Mouse (Mus musculus) midbrain, embryonic 16.5 days (tissue): ENCODE results near the gene Bzw1. TPM values are rescaled to one million over a fixed set of nuclear protein-coding genes. Genes with fewer than 3 reads are reported as not detected.
A peak's percentile ranks its signal among the peaks of the same experiment; 100 is the strongest.

Experiments used
- ATAC-seq: fragments of 200-750 bp; cut with Nextera tagmentation; 2 replicates; pipeline ENCODE4 v1.8.0; 2017; ENCODE audit warnings: moderate TSS enrichment
- H3K27ac ChIP-seq: fragments of 300-500 bp; sonication (generic); 2 replicates; pipeline ENCODE4 v1.5.1; 2014; ENCODE audit warnings: mild to moderate bottlenecking, low read length, mixed read lengths
- H3K27me3 ChIP-seq: fragments of 300-500 bp; sonication (generic); 2 replicates; pipeline ENCODE4 v1.6.1; 2014; ENCODE audit warnings: low read depth, low read length, mixed read lengths; ENCODE audit not compliant: control insufficient read depth, insufficient read depth
- H3K36me3 ChIP-seq: fragments of 300-500 bp; sonication (generic); 2 replicates; pipeline ENCODE4 v1.6.1; 2014; ENCODE audit warnings: mild to moderate bottlenecking, low read length, moderate library complexity, mixed read lengths; ENCODE audit not compliant: control insufficient read depth, insufficient read depth
- H3K4me1 ChIP-seq: fragments of 300-500 bp; sonication (generic); 2 replicates; pipeline ENCODE4 v1.6.1; 2014; ENCODE audit warnings: mild to moderate bottlenecking, low read length, mixed read lengths; ENCODE audit not compliant: control insufficient read depth, insufficient read depth
- H3K4me2 ChIP-seq: fragments of 300-500 bp; sonication (generic); 2 replicates; pipeline ENCODE4 v1.6.1; 2014; ENCODE audit warnings: mild to moderate bottlenecking, low read length, mixed read lengths
- H3K4me3 ChIP-seq: fragments of 300-500 bp; sonication (generic); 2 replicates; pipeline ENCODE4 v1.5.1; 2014; ENCODE audit warnings: low read depth, mild to moderate bottlenecking, low read length, moderate library complexity, mixed read lengths
- H3K9ac ChIP-seq: fragments of 300-500 bp; sonication (generic); 2 replicates; pipeline ENCODE4 v1.6.1; 2014; ENCODE audit warnings: low read depth, low read length, mixed read lengths
- H3K9me3 ChIP-seq: fragments of 300-500 bp; sonication (generic); replicated peaks from 2 replicates; pipeline ENCODE4 v1.6.1; 2014; ENCODE audit warnings: mild to moderate bottlenecking, low read length, mixed read lengths; ENCODE audit not compliant: control insufficient read depth, poor library complexity, severe bottlenecking
- WGBS: fragments of 180-500 bp; shearing (Covaris S2); extraction: QIAGEN DNeasy Blood & Tissue Kit; methylation state at CpG from one replicate; pipeline ENCODE4 v1.1.7; 2014; 5-methylcytosine and 5-hydroxymethylcytosine counted together
- polyA plus RNA-seq: library from polyadenylated mRNA; unstranded; fragments of >200 nt; fragmentation: Nextera tagmentation; extraction: Ambion mirVana; gene quantifications from 2 replicates; pipeline ENCODE4 v1.2.1, GENCODE M21; 2015

The Bzw1 gene
- polyA plus RNA-seq, 1 experiment from 2014 or later, result 346 TPM

DNA sequence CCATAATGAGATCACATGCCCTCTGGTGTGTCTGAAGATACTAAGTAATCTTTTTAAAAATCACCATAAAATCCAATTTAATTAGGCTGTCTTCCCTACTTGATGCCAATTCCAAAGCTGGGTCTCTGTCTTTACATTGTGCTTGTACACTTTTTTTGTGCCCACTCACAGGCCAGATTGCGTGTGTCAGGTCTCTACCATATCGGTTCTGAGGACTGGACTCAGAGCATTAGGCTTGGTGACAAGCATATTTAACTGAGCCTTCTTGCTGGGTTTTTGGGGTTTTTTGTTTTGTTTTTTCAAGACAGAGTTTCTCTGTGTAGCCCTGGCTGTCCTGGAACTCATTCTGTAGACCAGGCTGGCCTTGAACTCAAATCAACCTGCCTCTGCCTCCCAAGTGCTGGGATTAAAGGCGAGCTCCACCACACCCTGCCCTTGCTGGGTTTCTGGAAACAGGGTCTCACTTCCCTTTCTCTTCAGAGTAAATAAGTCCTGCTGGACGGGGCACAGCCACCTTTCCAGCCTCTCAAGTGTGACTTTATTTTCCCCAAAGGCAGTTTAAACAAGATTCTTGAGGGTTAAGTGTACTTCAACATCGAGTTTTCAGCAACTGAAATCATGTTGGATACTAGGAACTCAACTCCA is 17.0 kb downstream of the Bzw1 start:
- H3K9ac ChIP-seq, result no peak overlapping the region
- ATAC-seq, result no peak
- no peaks in the 10 kb centered on the region for H3K27me3 ChIP-seq
- no peaks in the 10 kb centered on the region for H3K9me3 ChIP-seq
- 87% methylated on average over 5 of the region's 5 CpGs for WGBS
- H3K4me1 ChIP-seq, result no peaks in the 10 kb centered on the region
- no peak overlapping the region for H3K27ac ChIP-seq
- no peak overlapping the region for H3K4me3 ChIP-seq
- peaks cover 37% of the 10 kb centered on the region for H3K36me3 ChIP-seq
- H3K4me2 ChIP-seq, result no peak overlapping the region

DNA sequence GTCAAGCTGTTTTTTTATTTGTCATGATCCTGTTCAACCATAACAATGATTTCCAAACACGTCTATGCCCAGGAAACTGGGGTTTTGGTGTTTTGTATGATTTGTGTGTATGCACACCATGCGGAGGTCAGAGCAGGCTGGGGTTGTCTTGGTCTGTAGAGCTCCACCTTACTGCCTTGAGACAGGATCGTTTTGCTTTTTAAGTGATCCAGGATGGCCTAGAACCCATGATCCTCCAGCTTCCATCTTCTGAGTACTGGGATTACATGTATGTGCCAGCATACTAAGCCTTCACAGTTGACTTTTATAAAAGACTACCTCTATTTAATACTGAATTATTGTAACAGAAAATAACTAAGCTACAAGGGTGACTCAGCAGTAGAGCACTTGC is 17.5 kb downstream of the Bzw1 start:
- Histone ChIP-seq H3K9ac (no peak overlapping the region), H3K9me3 (no peaks in the 10 kb centered on the region), H3K36me3 (peaks cover 41% of the 10 kb centered on the region), H3K27ac (no peak overlapping the region), H3K4me1 (no peaks in the 10 kb centered on the region), H3K27me3 (no peaks in the 10 kb centered on the region), H3K4me2 (no peak overlapping the region), H3K4me3 (no peak overlapping the region)
- WGBS, result 81% methylated on average over 3 of the region's 3 CpGs
- no peak for ATAC-seq

DNA sequence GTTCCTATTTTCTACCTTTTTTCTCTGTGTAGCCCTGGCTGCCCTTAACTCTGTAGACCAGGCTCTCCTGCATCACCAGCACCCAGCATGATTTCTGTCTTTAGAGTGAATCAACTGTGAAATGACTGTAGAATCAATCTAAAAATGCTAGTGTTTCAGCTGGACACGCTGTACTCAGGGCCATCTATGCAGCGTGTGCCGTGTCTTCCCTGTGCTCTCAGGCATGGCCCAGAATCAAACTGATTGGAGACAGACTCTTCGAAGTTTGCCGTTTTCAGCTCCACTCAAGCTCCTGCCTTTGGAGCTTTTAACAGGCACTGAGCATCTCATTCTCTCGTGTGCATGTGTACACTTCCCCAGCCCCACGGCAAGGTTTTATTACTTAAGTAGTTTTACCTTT is 18.1 kb downstream of the Bzw1 start:
- no peak overlapping the region for H3K4me2 ChIP-seq
- no peak overlapping the region for H3K27ac ChIP-seq
- H3K9ac ChIP-seq, result no peak overlapping the region
- no peaks in the 10 kb centered on the region for H3K9me3 ChIP-seq
- no peaks in the 10 kb centered on the region for H3K4me1 ChIP-seq
- WGBS, result 94% methylated on average over 7 of the region's 7 CpGs
- peaks cover 45% of the 10 kb centered on the region for H3K36me3 ChIP-seq
- H3K4me3 ChIP-seq, result no peak overlapping the region
- H3K27me3 ChIP-seq, result no peaks in the 10 kb centered on the region
- no peak for ATAC-seq

DNA sequence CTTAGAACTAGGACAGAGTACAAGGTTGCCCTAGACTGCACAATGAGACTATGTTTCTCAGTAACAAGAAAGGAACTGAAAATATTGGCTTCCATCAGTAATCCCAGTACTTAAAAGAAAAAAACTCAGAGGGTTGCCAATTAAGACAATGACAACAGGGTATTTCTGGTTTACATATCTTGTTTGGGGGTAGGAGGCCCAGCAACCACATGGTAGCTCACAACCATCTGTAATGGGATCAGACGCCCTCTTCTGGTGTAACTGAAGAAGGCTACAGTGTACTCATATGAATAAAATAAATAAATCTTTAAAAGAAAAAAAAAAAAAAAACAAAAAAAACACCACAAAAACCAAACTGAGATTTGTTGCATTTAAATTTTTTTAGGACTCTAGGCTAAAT is 22.7 kb downstream of the Bzw1 start:
- Histone ChIP-seq H3K27ac (no peak overlapping the region), H3K4me3 (no peak overlapping the region), H3K9me3 (no peaks in the 10 kb centered on the region), H3K4me1 (0 out of 2 replicates have a peak, but pooled peaks cover 3% of the 10 kb centered on the region), H3K27me3 (no peaks in the 10 kb centered on the region), H3K4me2 (no peak overlapping the region), H3K36me3 (peaks cover 66% of the 10 kb centered on the region), H3K9ac (no peak overlapping the region)
- WGBS, result 22% methylated on average over 1 of the region's 1 CpGs
- ATAC-seq, result no peak

DNA sequence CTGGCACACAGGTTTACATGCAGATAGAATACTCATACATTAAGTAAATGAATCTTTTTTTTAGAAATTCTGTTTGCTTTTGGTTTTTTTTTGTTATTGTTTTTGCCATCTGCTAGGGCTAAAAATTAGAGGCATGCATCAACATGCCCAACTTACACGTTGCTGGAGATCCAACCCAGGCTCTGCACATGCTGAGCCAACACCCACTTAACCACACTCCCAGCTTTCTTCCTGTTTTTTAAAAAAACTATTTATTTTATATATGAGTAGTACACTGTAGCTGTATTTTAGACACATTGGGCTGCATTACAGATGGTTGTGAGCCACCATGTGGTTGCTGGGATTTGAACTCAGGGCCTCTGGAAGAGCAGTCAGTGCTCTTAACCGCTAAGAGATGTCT is 23.4 kb downstream of the Bzw1 start:
- peaks cover 5% of the 10 kb centered on the region for H3K4me1 ChIP-seq
- ATAC-seq, result no peak
- no peak overlapping the region for H3K27ac ChIP-seq
- no peaks in the 10 kb centered on the region for H3K9me3 ChIP-seq
- no peak overlapping the region for H3K4me2 ChIP-seq
- no peak overlapping the region for H3K4me3 ChIP-seq
- H3K36me3 ChIP-seq, result peaks cover 62% of the 10 kb centered on the region
- no peak overlapping the region for H3K9ac ChIP-seq
- H3K27me3 ChIP-seq, result no peaks in the 10 kb centered on the region
- WGBS, result 97% methylated on average over 2 of the region's 2 CpGs

DNA sequence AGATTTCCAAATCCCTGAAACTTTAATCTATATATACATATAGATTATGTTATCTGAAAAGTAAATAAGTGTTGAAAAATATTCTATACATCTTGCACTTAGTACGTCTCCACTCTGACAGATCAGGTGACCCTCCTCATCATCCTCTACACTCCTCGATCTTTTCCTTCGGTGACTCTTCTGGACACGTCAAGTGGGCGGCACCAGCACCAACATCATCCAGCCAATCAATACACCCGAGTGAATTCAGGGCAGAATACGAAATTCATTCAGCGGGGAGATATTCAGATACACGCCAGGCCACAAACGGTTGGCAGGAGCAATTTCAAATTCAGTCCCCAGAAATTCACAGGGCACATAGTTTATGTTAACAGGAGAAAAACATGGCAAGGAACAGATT is 27.3 kb downstream of the Bzw1 start:
- no peak for ATAC-seq
- Histone ChIP-seq H3K27me3 (no peaks in the 10 kb centered on the region), H3K9me3 (no peaks in the 10 kb centered on the region), H3K4me1 (peaks cover 20% of the 10 kb centered on the region), H3K9ac (no peak overlapping the region), H3K4me3 (no peak overlapping the region), H3K4me2 (no peak overlapping the region), H3K27ac (no peak overlapping the region), H3K36me3 (peaks cover 42% of the 10 kb centered on the region)
- 88% methylated on average over 10 of the region's 10 CpGs for WGBS

DNA sequence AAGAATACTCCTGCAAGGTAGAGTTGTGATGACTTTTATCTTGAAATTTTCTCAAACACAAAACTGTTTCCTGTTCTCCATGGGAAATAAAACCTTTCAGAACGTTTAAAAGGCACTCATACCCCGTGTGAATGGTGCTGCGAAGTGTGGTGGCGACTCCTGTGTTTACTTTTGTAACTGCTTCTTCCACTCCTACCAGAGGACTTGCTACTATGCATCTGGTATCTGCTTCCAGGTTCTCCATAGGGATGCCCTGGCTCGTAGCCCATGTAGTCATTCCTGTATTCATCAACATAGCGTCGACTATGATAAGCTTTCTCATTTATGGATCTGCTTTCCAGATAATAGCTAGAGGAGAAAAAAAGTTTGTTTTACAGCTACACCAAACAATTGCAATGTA is 28.3 kb downstream of the Bzw1 start:
- no peaks in the 10 kb centered on the region for H3K27me3 ChIP-seq
- no peaks in the 10 kb centered on the region for H3K9me3 ChIP-seq
- no peak overlapping the region for H3K27ac ChIP-seq
- H3K4me2 ChIP-seq, result peak overlapping the region; percentile 17; the same call in 1 of the 2 replicates
- ATAC-seq, result no peak
- 71% methylated on average over 7 of the region's 7 CpGs for WGBS
- H3K4me1 ChIP-seq, result peaks cover 20% of the 10 kb centered on the region
- no peak overlapping the region for H3K9ac ChIP-seq
- no peak overlapping the region for H3K4me3 ChIP-seq
- peaks cover 34% of the 10 kb centered on the region for H3K36me3 ChIP-seq

DNA sequence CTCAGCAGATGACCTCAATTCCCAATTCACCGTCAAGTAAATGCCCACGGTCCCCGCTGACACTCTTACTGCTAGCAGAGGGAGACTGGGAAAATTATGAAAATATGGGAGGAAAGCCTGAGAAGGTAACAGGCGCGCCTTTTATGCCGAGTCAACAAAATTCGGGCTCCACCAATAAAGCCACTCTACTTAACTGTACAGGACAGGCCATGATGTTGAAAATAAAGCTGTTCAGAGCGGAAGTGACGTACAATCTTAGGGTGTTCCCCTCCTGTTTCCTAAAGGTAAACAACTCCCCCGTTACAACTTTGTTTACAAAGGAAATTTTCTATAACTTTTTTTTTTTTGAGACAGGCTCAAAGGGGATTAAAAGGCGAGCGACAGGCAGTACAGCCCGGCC is 30.2 kb downstream of the Bzw1 start:
- Histone ChIP-seq H3K27ac (peak overlapping the region; percentile 99; the same call in 1 of the 2 replicates), H3K27me3 (no peaks in the 10 kb centered on the region), H3K4me1 (peaks cover 20% of the 10 kb centered on the region), H3K4me2 (peak overlapping the region; percentile 77), H3K9me3 (no peaks in the 10 kb centered on the region), H3K9ac (peak overlapping the region; percentile 100), H3K4me3 (peak overlapping the region; percentile 97), H3K36me3 (peaks cover 26% of the 10 kb centered on the region)
- ATAC-seq, result peak; percentile 56
- WGBS, result 8% methylated on average over 13 of the region's 13 CpGs

DNA sequence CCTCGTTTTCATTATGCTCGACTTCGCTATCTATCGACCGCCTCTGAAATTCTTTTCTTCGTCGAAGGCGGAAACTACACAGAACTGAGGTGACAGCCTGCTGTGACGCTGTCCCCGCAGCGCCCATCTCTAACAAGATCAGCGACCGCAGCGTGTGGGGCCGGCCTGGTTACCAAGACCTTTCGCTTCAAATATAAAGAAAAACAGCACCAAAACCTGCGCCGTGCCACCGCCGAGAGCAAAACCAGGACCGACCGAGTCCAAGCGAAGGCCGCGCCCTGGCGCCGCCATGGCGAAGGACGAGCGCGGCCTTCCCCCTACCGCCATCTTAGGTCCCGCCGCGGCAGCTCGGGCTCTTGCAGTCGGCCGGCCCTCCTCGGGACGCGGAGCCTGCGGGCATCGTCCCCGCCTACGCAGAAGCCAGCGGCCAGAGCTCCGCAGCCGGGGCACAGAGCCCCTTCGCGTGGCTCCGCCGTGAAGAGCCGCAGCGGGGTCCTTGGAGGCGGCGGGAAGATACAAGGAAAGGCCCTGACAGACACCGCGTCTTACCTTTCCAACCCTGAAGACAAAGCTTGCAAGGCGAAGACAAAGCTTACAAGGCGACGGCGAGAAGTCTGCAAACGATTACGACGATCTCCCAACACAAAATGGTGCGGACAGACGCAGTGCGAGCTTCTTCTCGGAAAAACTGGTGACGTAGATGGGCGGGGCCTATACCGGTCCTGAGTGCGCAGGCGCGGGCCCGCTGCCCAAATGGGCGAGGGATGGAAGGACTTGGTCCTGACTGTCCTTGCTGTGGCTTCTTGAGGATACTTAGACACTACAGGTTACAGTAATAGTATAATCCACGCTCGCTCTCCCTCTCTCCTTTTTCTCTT is 30.9 kb downstream of the Bzw1 start, which contains the start of gene Clk1:
Gene Clk1 (minus strand): TSS at position 696 of the 878 bp plus-strand sequence.
- Histone ChIP-seq H3K4me3 (peak within 1 kb of the TSS; percentile 97), H3K4me2 (peak within 1 kb of the TSS; percentile 77), H3K36me3 (peaks cover 22% of the 10 kb centered on the region), H3K9me3 (no peaks in the 10 kb centered on the region), H3K27me3 (no peaks in the 10 kb centered on the region), H3K9ac (peak within 1 kb of the TSS; percentile 100), H3K27ac (peak within 1 kb of the TSS; percentile 99), H3K4me1 (peaks cover 20% of the 10 kb centered on the region)
- peak; percentile 93 for ATAC-seq
- WGBS, result under 1% methylated on average over 72 of the region's 79 CpGs
